Mouse (Mus musculus) erythroblast, embryonic 14.5 days (primary cell): ENCODE measurements at regions not wholly inside any gene's neighbourhood (a gene's known extent, or its start where the extent isn't known, plus 50 kb on each side); places are given as distances from the start of the nearest gene placed in this dataset.

Experiments used
- GATA1 ChIP-seq: IDR thresholded peaks from 2 replicates; pipeline ENCODE4 v1.6.1; 2012; ENCODE audit warnings: low read length, inconsistent platforms, mixed read lengths
- TAL1 ChIP-seq: IDR thresholded peaks from 3 replicates; pipeline ENCODE4 v1.6.1; 2012; ENCODE audit warnings: low read length, inconsistent platforms, mixed read lengths

- TF ChIP-seq GATA1 (no peak), TAL1 (no peak)
Observed at GRCm38 (mm10) chr1:56239686-56240085, 397.5 kb downstream of the Hsfy2 start.
